Mouse (Mus musculus) heart, adult 2 months (tissue): ENCODE data around the gene Cbx8.

ENCODE experiments used
- CTCF ChIP-seq: fragments of 200-600 bp; IDR thresholded peaks from 2 replicates; pipeline ENCODE4 v1.8.1; 2022; ENCODE audit warnings: antibody characterized with exemption, mild to moderate bottlenecking, moderate library complexity
- POLR2A ChIP-seq: fragments of 200-500 bp; IDR thresholded peaks from 2 replicates; pipeline ENCODE4 v1.6.1; 2011; ENCODE audit warnings: mild to moderate bottlenecking, low read depth, low read length, control low read depth; ENCODE audit not compliant: insufficient read depth

DNA sequence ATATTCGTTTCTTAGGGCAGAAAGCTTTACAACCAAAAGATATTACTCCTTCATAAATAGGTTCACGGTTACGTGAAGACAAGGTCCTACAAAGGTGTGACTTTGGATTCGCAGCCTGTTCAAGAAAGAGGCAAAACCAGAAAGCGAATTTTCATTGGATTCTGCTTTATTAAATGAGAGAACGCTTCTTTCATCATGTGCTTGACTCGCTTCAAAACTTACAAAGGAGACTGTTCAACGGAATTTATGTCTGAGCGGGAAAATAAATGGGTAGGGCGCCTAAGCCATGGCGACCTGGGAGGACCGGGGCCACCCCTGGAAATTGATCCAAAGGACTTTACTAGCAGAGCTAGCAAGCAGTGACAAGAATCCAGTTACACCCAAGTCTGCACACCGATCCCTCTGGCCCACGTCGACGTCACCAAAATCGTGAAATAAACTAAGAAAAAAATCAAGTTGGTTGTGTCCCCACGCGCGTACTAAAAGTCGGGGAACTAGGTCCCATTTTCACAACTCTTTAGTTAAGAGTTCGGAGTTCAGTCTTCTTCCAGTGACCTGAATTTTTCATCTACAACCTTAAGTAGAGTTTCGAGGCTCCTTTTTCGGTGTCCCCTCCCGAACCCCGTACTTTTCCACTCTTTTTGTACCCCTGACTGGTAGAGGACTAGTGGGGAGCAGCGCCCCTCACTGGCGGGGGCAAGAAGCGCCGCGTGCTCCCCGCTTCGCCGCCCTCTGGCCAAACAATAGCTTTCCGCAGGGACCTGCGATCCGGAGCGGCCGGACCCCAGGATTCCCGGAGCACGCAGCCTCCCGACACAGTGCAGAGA lies 18.5 kb downstream of the Cbx8 start:
- peak; percentile 77 for TF ChIP-seq CTCF
- TF ChIP-seq POLR2A, result no peak
